Mouse (Mus musculus) G1E (cell line): ENCODE data around the gene Hoxa11. TPM values are rescaled to one million over a fixed set of nuclear protein-coding genes. Genes with fewer than 3 reads are reported as not detected.

Experiments used
- ATAC-seq: 2 replicates; pipeline ENCODE4 v1.8.0; 2016; ENCODE audit warnings: mild to moderate bottlenecking; ENCODE audit not compliant: insufficient number of reproducible peaks, poor library complexity, low FRiP score, severe bottlenecking; ENCODE audit errors: extremely low read depth
- DNase-seq: peaks from one replicate; pipeline ENCODE4 v3.0.0; 2012; ENCODE audit warnings: low spot score
- H3K27me3 ChIP-seq: 2 replicates; pipeline ENCODE4 v1.6.1; 2012; ENCODE audit warnings: mild to moderate bottlenecking, low read length, inconsistent platforms; ENCODE audit not compliant: insufficient read depth
- H3K36me3 ChIP-seq: replicated peaks from 2 replicates; pipeline ENCODE3; 2012; ENCODE audit warnings: mild to moderate bottlenecking, inconsistent platforms
- H3K4me1 ChIP-seq: 2 replicates; pipeline ENCODE4 v1.6.1; 2012; ENCODE audit warnings: low read depth, low read length, inconsistent platforms, mixed read lengths; ENCODE audit not compliant: insufficient read depth
- H3K4me3 ChIP-seq: 2 replicates; pipeline ENCODE4 v1.5.1; 2012; ENCODE audit warnings: low read depth, mild to moderate bottlenecking, inconsistent platforms, low read length, moderate library complexity, mixed read lengths
- H3K9me3 ChIP-seq: replicated peaks from 2 replicates; pipeline ENCODE4 v1.6.1; 2012; ENCODE audit warnings: inconsistent platforms
- CTCF ChIP-seq: IDR thresholded peaks from 2 replicates; pipeline ENCODE4 v1.5.1; 2012; ENCODE audit warnings: low read depth, low read length, inconsistent platforms, mixed read lengths
- GATA1 ChIP-seq: IDR thresholded peaks from 2 replicates; pipeline ENCODE4 v1.6.1; 2012; ENCODE audit warnings: borderline replicate concordance, low read length, inconsistent platforms, mixed read lengths
- GATA2 ChIP-seq: IDR thresholded peaks from 2 replicates; pipeline ENCODE4 v1.6.1; 2012; ENCODE audit warnings: low read depth, low read length, inconsistent platforms, borderline replicate concordance
- POLR2AphosphoS5 ChIP-seq: IDR thresholded peaks from 2 replicates; pipeline ENCODE4 v1.6.1; 2012; ENCODE audit warnings: low read depth, low read length, inconsistent platforms; ENCODE audit not compliant: insufficient replicate concordance
- TAL1 ChIP-seq: conservative IDR thresholded peaks from 2 replicates; pipeline ENCODE4 v1.6.1; 2012; ENCODE audit warnings: low read depth, low read length, inconsistent platforms, mixed read lengths
- polyA plus RNA-seq: library from polyadenylated mRNA; stranded (reverse); fragments of >175 nt; gene quantifications from 2 replicates; pipeline ENCODE4 v1.2.3, GENCODE M21; 2012
- total RNA-seq, 2 experiments: library from RNA; stranded (forward) in 1 of 2; stranded (reverse) in 1 of 2; fragments of 200-1000 nt in 1 of 2; fragments of >200 nt in 1 of 2; fragmentation: Nextera tagmentation in 1 of 2; gene quantifications; 2 replicates each; pipeline ENCODE4 v1.2.3; 2014 to 2017

Gene Hoxa11
- total and polyA plus RNA-seq, 3 experiments, result not detected

- Histone ChIP-seq H3K4me1 (no peaks in the 10 kb centered on the region), H3K36me3 (no peaks in the 10 kb centered on the region), H3K9me3 (0 out of 2 replicates have a peak, but pooled peaks cover under 1% of the 10 kb centered on the region), H3K27me3 (peaks cover 22% of the 10 kb centered on the region), H3K4me3 (no peak overlapping the region)
- ATAC-seq, result no peak
- DNase-seq, result no peak
- TF ChIP-seq TAL1 (no peak), CTCF (no peak)
Observed at GRCm38 (mm10) chr6:52239625-52240388, 5.8 kb downstream of the Hoxa11 start.

GRCm38 (mm10) chr6:52238976-52239375 lies 6.6 kb downstream of the Hoxa11 start:
- H3K9me3 ChIP-seq, result peaks cover 8% of the 10 kb centered on the region
- H3K4me1 ChIP-seq, result no peaks in the 10 kb centered on the region
- H3K27me3 ChIP-seq, result peaks cover 27% of the 10 kb centered on the region
- ATAC-seq (no peak), DNase-seq (no peak)
- no peaks in the 10 kb centered on the region for H3K36me3 ChIP-seq
- no peak for TF ChIP-seq POLR2AphosphoS5
- TF ChIP-seq GATA1, result no peak
- TF ChIP-seq GATA2, result no peak
- H3K4me3 ChIP-seq, result no peak overlapping the region

- Histone ChIP-seq H3K4me3 (no peak overlapping the region), H3K9me3 (peaks cover 12% of the 10 kb centered on the region), H3K27me3 (peaks cover 31% of the 10 kb centered on the region), H3K36me3 (no peaks in the 10 kb centered on the region), H3K4me1 (no peaks in the 10 kb centered on the region)
- ATAC-seq (no peak), DNase-seq (no peak)
- TF ChIP-seq GATA1 (no peak), TAL1 (no peak), GATA2 (no peak), POLR2AphosphoS5 (no peak), CTCF (no peak)
Observed at GRCm38 (mm10) chr6:52238155-52238545, 7.5 kb downstream of the Hoxa11 start.

- H3K4me1 ChIP-seq, result no peaks in the 10 kb centered on the region
- TF ChIP-seq TAL1, result no peak
- TF ChIP-seq GATA2, result no peak
- no peak for TF ChIP-seq CTCF
- TF ChIP-seq GATA1, result no peak
- TF ChIP-seq POLR2AphosphoS5, result no peak
- peaks cover 12% of the 10 kb centered on the region for H3K9me3 ChIP-seq
- H3K4me3 ChIP-seq, result no peak overlapping the region
- H3K27me3 ChIP-seq, result peaks cover 37% of the 10 kb centered on the region
- H3K36me3 ChIP-seq, result no peaks in the 10 kb centered on the region
- DNase-seq (no peak), ATAC-seq (no peak)
Observed at GRCm38 (mm10) chr6:52237346-52238154, 8.1 kb downstream of the Hoxa11 start.

- H3K4me3 ChIP-seq, result no peak overlapping the region
- no peaks in the 10 kb centered on the region for H3K4me1 ChIP-seq
- peaks cover 44% of the 10 kb centered on the region for H3K27me3 ChIP-seq
- H3K36me3 ChIP-seq, result no peaks in the 10 kb centered on the region
- H3K9me3 ChIP-seq, result peaks cover 12% of the 10 kb centered on the region
- no peak for ATAC-seq
- TF ChIP-seq GATA1 (no peak), CTCF (no peak), GATA2 (no peak), POLR2AphosphoS5 (no peak), TAL1 (no peak)
- no peak for DNase-seq
Observed at GRCm38 (mm10) chr6:52236806-52237205, 8.8 kb downstream of the Hoxa11 start.

- no peak for ATAC-seq
- no peak for DNase-seq
- no peaks in the 10 kb centered on the region for H3K36me3 ChIP-seq
- peaks cover 47% of the 10 kb centered on the region for H3K27me3 ChIP-seq
- H3K9me3 ChIP-seq, result peaks cover 12% of the 10 kb centered on the region
- no peaks in the 10 kb centered on the region for H3K4me1 ChIP-seq
- no peak overlapping the region for H3K4me3 ChIP-seq
- TF ChIP-seq GATA2 (no peak), TAL1 (no peak), POLR2AphosphoS5 (no peak), GATA1 (no peak), CTCF (no peak)
Observed at GRCm38 (mm10) chr6:52235866-52236265, 9.7 kb downstream of the Hoxa11 start.
